Mouse (Mus musculus) hindbrain, embryonic 16.5 days (tissue): Measurements from ENCODE around the gene Tlr9. TPM values are rescaled to one million over a fixed set of nuclear protein-coding genes. Genes with fewer than 3 reads are reported as not detected.

Source experiments
- ATAC-seq: fragments of 200-750 bp; cut with Nextera tagmentation; 2 replicates; pipeline ENCODE4 v1.8.0; 2017; ENCODE audit warnings: moderate TSS enrichment, moderate library complexity
- H3K27ac ChIP-seq: fragments of 300-500 bp; sonication (generic); 2 replicates; pipeline ENCODE4 v1.5.1; 2014; ENCODE audit warnings: low read depth, mild to moderate bottlenecking, control low read depth, low read length, moderate library complexity
- H3K27me3 ChIP-seq: fragments of 300-500 bp; sonication (generic); replicated peaks from 2 replicates; pipeline ENCODE4 v1.6.1; 2014; ENCODE audit warnings: low read length; ENCODE audit not compliant: control insufficient read depth, insufficient read depth
- H3K36me3 ChIP-seq: fragments of 300-500 bp; sonication (generic); 2 replicates; pipeline ENCODE4 v1.6.1; 2014; ENCODE audit warnings: mild to moderate bottlenecking, low read length, moderate library complexity, mixed read lengths; ENCODE audit not compliant: control insufficient read depth, insufficient read depth
- H3K4me1 ChIP-seq: fragments of 300-500 bp; sonication (generic); 2 replicates; pipeline ENCODE4 v1.6.1; 2014; ENCODE audit warnings: low read depth, low read length; ENCODE audit not compliant: control insufficient read depth, insufficient read depth
- H3K4me2 ChIP-seq: fragments of 300-500 bp; sonication (generic); 2 replicates; pipeline ENCODE4 v1.6.1; 2014; ENCODE audit warnings: mild to moderate bottlenecking, low read length, control low read depth, moderate library complexity
- H3K4me3 ChIP-seq: fragments of 300-500 bp; sonication (generic); 2 replicates; pipeline ENCODE4 v1.5.1; 2014; ENCODE audit warnings: mild to moderate bottlenecking, low read length, control low read depth, moderate library complexity
- H3K9ac ChIP-seq: fragments of 300-500 bp; sonication (generic); 2 replicates; pipeline ENCODE4 v1.6.1; 2014; ENCODE audit warnings: low read depth, mild to moderate bottlenecking, control low read depth, low read length, moderate library complexity
- H3K9me3 ChIP-seq: fragments of 300-500 bp; sonication (generic); 2 replicates; pipeline ENCODE4 v1.6.1; 2014; ENCODE audit warnings: mild to moderate bottlenecking, low read length, moderate library complexity; ENCODE audit not compliant: control insufficient read depth
- WGBS: fragments of 180-500 bp; shearing (Covaris S2); extraction: QIAGEN DNeasy Blood & Tissue Kit; methylation state at CpG from one replicate; pipeline ENCODE4 v1.1.7; 2014; 5-methylcytosine and 5-hydroxymethylcytosine counted together
- polyA plus RNA-seq: library from polyadenylated mRNA; unstranded; fragments of >200 nt; fragmentation: Nextera tagmentation; extraction: Ambion mirVana; gene quantifications from 2 replicates; pipeline ENCODE4 v1.2.1, GENCODE M21; 2015

Gene Tlr9
- polyA plus RNA-seq, 1 experiment from 2014 or later = 0.04 TPM

DNA sequence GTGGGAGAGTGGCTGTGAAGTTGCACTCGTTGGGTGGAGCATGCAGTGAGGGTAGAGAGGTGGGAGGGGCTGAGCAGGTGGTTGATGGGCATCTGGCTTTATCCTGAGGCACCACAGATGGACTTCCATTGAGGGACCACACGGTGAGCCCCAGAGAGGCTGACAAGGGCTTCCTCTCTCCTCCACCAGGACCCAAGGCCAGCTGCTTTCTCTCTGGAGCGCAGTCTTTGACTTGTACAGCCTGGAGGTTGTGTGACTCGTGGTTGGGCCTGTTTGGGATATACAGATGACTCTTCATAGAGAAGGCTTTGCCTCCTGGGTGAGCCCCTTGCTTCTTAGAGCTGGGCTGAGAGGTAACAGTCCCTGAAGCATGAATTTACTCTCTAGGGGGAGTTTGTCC, 46.0 kb downstream of the Tlr9 start:
- ATAC-seq = no peak
- no peak overlapping the region; the same call in 1 of the 2 replicates for H3K9ac ChIP-seq

DNA sequence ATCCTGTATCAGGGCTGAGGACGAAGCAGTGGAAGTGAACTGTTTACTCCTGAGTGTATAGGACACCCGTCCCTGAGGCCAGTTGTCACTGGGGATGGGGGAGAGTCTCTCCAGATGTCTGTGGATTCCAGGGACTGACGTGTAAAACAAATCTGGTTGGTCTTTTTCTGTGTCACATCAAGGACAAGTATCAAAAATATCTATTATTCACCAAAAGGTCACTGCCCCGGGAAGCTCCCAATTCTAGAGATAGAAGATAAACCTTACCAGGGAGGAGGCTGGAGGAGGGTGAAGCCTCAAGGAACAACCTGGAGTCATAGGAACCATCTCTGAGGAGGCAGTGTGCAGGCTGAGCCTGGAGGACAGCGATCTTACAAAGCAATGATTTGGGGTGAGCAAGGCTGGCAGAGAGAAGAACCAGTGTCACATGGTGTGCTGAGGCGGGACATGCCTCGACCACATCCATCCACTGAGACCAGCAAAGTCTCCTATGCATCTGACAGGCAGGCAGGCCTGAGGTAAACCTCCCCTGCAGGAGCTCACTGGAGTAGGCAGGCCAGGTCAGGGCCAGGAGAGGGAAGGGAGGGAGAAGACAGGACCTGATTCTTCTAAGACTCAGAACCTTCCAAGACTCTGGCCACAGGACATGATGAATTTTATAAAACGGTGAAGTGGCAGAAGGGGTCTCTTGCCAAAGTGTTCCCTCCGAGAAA, 46.8 kb downstream of the Tlr9 start:
- Histone ChIP-seq H3K27me3 (no peaks in the 10 kb centered on the region), H3K4me3 (no peak overlapping the region), H3K27ac (peak overlapping the region; percentile 63), H3K9ac (0 out of 2 replicates have a peak overlapping the region, but pooled peaks have one; percentile 14), H3K4me1 (peaks cover 10% of the 10 kb centered on the region), H3K9me3 (no peaks in the 10 kb centered on the region), H3K4me2 (no peak overlapping the region), H3K36me3 (no peaks in the 10 kb centered on the region)
- ATAC-seq = peak; percentile 41
- 59% methylated on average over 9 of the region's 9 CpGs for WGBS

More for the DNA sequence above, 46.0 kb downstream of the Tlr9 start:
- Histone ChIP-seq H3K27ac (no peak overlapping the region), H3K4me1 (peaks cover 10% of the 10 kb centered on the region), H3K9me3 (no peaks in the 10 kb centered on the region), H3K27me3 (no peaks in the 10 kb centered on the region), H3K36me3 (no peaks in the 10 kb centered on the region), H3K4me3 (no peak overlapping the region), H3K4me2 (no peak overlapping the region)
- WGBS = 46% methylated on average over 4 of the region's 4 CpGs

DNA sequence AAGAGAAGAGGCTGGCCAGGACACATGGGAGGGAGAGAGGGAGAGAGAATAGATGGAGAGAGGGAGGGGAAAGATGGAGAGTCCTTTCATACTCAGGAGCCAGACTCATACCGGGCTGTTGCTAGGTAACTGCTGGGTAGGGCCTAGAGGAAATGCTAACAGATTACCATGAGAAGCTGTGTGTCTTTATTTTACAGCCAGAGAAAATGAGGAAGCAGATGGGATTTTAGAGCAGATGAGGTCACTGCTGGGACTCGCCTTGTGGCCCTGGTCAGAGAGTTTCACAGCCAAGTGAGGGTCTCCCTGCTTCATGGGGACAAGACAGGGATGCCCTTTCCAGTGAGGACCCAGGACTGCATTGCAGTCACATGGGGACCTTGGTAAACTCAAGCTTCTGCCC, 47.5 kb downstream of the Tlr9 start:
- WGBS = 10% methylated on average over 2 of the region's 2 CpGs
- Histone ChIP-seq H3K9ac (no peak overlapping the region), H3K4me3 (no peak overlapping the region), H3K4me1 (peaks cover 10% of the 10 kb centered on the region), H3K27ac (peak overlapping the region; percentile 63), H3K36me3 (no peaks in the 10 kb centered on the region), H3K27me3 (no peaks in the 10 kb centered on the region), H3K9me3 (no peaks in the 10 kb centered on the region), H3K4me2 (no peak overlapping the region)
- ATAC-seq = peak; percentile 87

DNA sequence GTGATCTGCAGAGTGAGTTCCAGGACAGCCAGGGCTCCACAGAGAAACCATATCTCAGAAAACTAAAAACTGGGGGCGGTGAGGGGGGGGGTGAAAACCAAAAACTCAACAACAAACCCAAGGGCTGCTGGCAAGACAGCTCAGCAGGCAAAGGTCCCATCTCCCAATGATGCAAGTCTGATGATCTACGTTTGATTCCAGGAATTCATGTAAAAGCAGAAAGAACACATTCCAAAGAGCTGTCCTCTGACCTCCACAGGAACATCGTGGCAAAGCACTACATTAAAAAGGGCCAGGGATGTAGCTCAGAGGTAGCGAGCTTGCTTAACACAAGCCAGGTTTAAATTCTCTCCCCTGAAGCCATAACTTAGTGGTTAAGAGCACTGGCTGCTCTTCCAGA, 48.3 kb downstream of the Tlr9 start:
- 83% methylated on average over 4 of the region's 4 CpGs for WGBS
- H3K4me2 ChIP-seq = no peak overlapping the region
- no peaks in the 10 kb centered on the region for H3K36me3 ChIP-seq
- no peaks in the 10 kb centered on the region for H3K27me3 ChIP-seq
- H3K4me1 ChIP-seq = peaks cover 10% of the 10 kb centered on the region
- H3K9me3 ChIP-seq = no peaks in the 10 kb centered on the region
- no peak for ATAC-seq
- H3K4me3 ChIP-seq = no peak overlapping the region
- no peak overlapping the region for H3K27ac ChIP-seq
- H3K9ac ChIP-seq = no peak overlapping the region

DNA sequence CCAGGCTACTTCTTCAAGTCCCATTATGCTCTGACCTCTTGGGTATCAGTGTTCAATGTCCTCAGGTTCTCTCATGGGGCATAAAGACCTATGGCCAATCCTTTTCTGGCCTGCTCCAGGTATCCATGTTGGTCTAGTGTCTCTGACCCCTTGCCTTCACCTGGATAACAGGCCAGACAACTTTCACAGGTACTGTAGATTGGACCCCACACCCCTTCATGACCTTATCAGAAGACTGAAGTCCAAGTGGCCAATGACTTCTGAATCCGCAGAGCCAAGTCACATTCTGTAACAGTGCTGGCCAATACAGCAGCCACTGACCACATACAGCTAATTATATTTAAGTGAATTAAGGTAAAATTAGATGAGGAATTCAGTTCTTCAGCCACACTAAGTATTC, 49.9 kb downstream of the Tlr9 start:
- ATAC-seq = no peak
- no peak overlapping the region for H3K9ac ChIP-seq
- H3K4me1 ChIP-seq = peaks cover 10% of the 10 kb centered on the region
- H3K9me3 ChIP-seq = no peaks in the 10 kb centered on the region
- H3K27ac ChIP-seq = no peak overlapping the region
- H3K27me3 ChIP-seq = no peaks in the 10 kb centered on the region
- H3K4me3 ChIP-seq = no peak overlapping the region
- 96% methylated on average over 1 of the region's 1 CpGs for WGBS
- no peak overlapping the region for H3K4me2 ChIP-seq
- no peaks in the 10 kb centered on the region for H3K36me3 ChIP-seq

DNA sequence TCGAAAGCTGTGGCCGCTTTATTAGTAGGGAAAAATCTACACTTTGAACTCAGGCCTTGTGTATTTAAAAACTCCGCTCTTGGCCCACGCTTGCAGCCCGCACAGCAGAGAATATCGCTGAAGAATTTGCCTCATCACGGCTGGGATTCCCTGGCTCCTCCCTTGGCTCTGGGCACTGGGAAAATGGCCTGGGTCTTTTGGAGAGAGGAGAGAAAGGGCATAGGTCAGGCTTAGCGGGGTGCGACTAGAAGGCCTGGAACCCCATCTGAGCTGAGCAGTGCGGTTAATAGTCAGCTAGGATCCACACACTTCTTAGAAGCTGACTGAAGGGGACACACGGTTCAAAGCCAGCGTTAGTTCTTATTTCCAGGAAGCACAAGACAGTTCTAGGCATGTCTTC, 50.9 kb downstream of the Tlr9 start:
- Histone ChIP-seq H3K9me3 (no peaks in the 10 kb centered on the region), H3K4me2 (no peak overlapping the region), H3K9ac (no peak overlapping the region), H3K4me1 (peaks cover 10% of the 10 kb centered on the region), H3K36me3 (no peaks in the 10 kb centered on the region), H3K4me3 (no peak overlapping the region), H3K27ac (no peak overlapping the region), H3K27me3 (no peaks in the 10 kb centered on the region)
- WGBS = 77% methylated on average over 12 of the region's 12 CpGs
- no peak for ATAC-seq

DNA sequence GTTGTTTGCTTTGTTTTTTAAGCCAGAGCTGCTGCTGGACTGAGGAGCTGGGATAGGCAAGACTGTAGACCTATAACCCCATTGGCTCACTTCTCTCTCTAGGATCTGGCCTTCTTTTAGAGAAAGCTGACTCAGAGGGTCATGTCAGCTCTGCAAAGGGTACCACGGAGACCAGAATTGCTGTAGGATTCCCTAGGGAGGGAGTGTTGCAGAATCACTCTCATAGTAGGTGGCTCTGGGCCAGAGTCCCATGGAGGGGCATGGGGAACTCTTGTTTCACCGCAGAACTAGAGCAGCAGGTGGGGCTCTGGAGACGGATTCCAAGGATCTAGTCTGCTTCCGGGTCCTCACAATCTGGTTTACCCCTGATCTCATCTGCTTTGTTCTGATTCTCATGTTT, 51.4 kb downstream of the Tlr9 start:
- WGBS = 46% methylated on average over 4 of the region's 4 CpGs

DNA sequence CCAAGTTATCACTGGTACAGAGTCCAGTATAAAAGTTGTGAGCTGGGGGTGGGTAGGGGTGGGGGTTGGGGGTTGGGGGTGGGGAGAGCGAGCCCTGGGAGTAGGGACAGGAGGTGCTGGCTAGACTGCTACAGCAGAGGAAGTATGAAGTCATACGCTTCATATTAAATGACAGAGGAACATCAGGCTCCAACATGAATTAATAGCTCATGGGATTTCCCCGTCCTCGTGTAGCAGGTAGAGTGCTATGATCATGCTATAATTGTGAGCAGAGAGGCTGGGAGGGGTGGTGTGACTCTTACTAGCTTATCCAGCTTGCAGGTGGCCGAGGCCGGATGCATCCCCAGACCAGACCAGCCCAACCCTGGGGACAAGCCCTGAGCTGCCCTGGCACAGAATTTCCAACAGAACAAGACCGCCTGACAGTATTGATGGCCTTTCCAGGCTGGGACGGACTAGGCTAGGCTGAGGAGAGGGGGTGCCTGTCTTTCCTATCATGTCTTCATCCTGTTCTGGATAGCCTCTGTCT, 52.3 kb downstream of the Tlr9 start:
- ATAC-seq = no peak
- Histone ChIP-seq H3K4me3 (no peak overlapping the region), H3K27me3 (no peaks in the 10 kb centered on the region), H3K27ac (no peak overlapping the region), H3K36me3 (no peaks in the 10 kb centered on the region), H3K4me2 (no peak overlapping the region), H3K4me1 (peaks cover 6% of the 10 kb centered on the region), H3K9me3 (no peaks in the 10 kb centered on the region), H3K9ac (no peak overlapping the region)
- 83% methylated on average over 8 of the region's 8 CpGs for WGBS

More for the DNA sequence above, 51.4 kb downstream of the Tlr9 start:
- Histone ChIP-seq H3K9me3 (no peaks in the 10 kb centered on the region), H3K4me2 (no peak overlapping the region), H3K27ac (no peak overlapping the region), H3K4me3 (no peak overlapping the region), H3K36me3 (no peaks in the 10 kb centered on the region), H3K27me3 (no peaks in the 10 kb centered on the region), H3K4me1 (peaks cover 10% of the 10 kb centered on the region), H3K9ac (no peak overlapping the region)
- no peak for ATAC-seq

DNA sequence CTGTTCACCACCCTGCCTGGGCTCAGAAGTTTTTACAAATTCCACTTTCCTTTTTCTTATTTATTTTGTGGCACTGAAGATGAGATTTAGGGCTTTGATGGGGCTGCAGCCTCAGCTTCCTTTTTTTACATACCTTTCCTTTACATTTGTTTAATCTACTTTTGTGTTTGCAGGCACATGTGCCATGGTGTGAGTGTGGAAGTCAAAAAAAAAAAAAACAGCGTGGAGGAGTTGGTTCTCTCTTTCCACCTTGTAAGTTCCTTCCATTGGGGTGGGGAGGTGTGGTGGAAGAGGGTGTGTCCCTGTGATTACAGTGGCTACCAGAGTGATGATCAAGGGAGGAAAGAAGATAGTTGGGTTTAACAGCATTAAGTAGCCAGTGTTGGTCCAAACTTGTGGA, 53.4 kb downstream of the Tlr9 start:
- no peaks in the 10 kb centered on the region for H3K9me3 ChIP-seq
- H3K4me1 ChIP-seq = peaks cover 3% of the 10 kb centered on the region
- no peaks in the 10 kb centered on the region for H3K27me3 ChIP-seq
- no peak overlapping the region for H3K9ac ChIP-seq
- 93% methylated on average over 1 of the region's 1 CpGs for WGBS
- H3K27ac ChIP-seq = no peak overlapping the region
- H3K4me2 ChIP-seq = no peak overlapping the region
- H3K36me3 ChIP-seq = no peaks in the 10 kb centered on the region
- H3K4me3 ChIP-seq = no peak overlapping the region
- no peak for ATAC-seq
